Mouse (Mus musculus) lung, embryonic 16.5 days (tissue): ENCODE data around the gene Pom121l2. TPM values are rescaled to one million over a fixed set of nuclear protein-coding genes. Genes with fewer than 3 reads are reported as not detected.

Experiments
- ATAC-seq: fragments of 200-750 bp; cut with Nextera tagmentation; 2 replicates; pipeline ENCODE4 v1.8.0; 2017; ENCODE audit warnings: low read depth, mild to moderate bottlenecking, moderate library complexity
- H3K27ac ChIP-seq: fragments of 300-500 bp; sonication (generic); 2 replicates; pipeline ENCODE4 v1.5.1; 2014; ENCODE audit warnings: mild to moderate bottlenecking, control low read depth, low read length
- H3K27me3 ChIP-seq: fragments of 300-500 bp; sonication (generic); 2 replicates; pipeline ENCODE4 v1.6.1; 2014; ENCODE audit warnings: low read depth, low read length, mixed read lengths; ENCODE audit not compliant: control insufficient read depth, insufficient read depth
- H3K36me3 ChIP-seq: fragments of 300-500 bp; sonication (generic); 2 replicates; pipeline ENCODE4 v1.6.1; 2014; ENCODE audit warnings: low read length; ENCODE audit not compliant: control insufficient read depth, insufficient read depth
- H3K4me1 ChIP-seq: fragments of 300-500 bp; sonication (generic); replicated peaks from 2 replicates; pipeline ENCODE4 v1.6.1; 2014; ENCODE audit warnings: low read length, mixed read lengths; ENCODE audit not compliant: control insufficient read depth, insufficient read depth
- H3K4me2 ChIP-seq: fragments of 300-500 bp; sonication (generic); 2 replicates; pipeline ENCODE4 v1.6.1; 2014; ENCODE audit warnings: low read depth, low read length, control low read depth
- H3K4me3 ChIP-seq: fragments of 300-500 bp; sonication (generic); 2 replicates; pipeline ENCODE4 v1.5.1; 2014; ENCODE audit warnings: mild to moderate bottlenecking, low read length, control low read depth
- H3K9ac ChIP-seq: fragments of 300-500 bp; sonication (generic); 2 replicates; pipeline ENCODE4 v1.6.1; 2014; ENCODE audit warnings: low read length, control low read depth
- H3K9me3 ChIP-seq: fragments of 300-500 bp; sonication (generic); 2 replicates; pipeline ENCODE4 v1.6.1; 2016; ENCODE audit warnings: low read length; ENCODE audit not compliant: control insufficient read depth
- WGBS: fragments of 180-500 bp; shearing (Covaris S2); extraction: QIAGEN DNeasy Blood & Tissue Kit; methylation state at CpG from one replicate; pipeline ENCODE4 v1.1.7; 2014; 5-methylcytosine and 5-hydroxymethylcytosine counted together
- polyA plus RNA-seq: library from polyadenylated mRNA; unstranded; fragments of >200 nt; fragmentation: Nextera tagmentation; extraction: Ambion mirVana; gene quantifications from 2 replicates; pipeline ENCODE4 v1.2.1, GENCODE M21; 2015

Gene Pom121l2
- 0.16 and 0.18 TPM in 2 replicates for polyA plus RNA-seq

DNA sequence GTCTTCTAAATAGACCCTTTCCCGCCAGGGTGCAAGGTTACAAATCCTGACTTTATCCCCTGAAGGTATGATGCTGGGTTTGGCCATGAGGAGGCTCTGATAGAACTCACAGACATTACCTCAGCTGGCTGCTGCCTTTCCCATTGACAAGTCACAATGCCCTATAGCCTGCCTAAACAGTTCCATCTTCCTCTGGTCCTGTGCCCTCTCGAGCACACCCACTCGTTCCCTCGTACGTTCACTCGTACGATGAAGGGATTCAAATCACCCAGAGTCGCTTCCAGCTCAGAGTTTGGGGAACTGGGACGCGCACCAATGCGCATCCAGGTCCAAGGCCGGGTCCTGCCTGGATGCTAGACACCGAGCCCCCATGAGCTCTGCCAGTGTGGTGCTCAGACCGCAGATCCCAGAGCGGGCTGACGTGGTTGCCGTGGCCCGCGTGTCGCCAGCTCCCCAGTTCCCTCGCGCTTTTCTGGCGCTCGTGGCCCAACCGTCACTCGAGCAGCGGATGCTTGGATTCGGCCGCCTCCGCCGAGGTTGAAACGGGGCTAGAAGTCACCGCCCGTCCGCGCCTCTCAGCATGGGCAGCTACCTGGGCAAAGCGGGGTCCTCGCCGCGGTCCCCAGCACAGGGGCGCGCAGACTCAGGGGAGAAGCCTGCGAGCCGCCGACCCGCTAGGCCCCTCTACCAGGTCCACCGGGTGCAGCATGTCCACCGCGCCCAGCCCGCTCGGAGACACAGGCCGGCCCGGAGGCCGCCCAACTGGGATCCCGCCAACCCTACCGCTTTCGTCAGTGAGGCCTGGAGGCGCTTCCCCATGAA lies at the start of gene Pom121l2:
Pom121l2 (plus strand) TSS at position 214 of the 822 bp plus-strand sequence.
- peak within 1 kb of the TSS; percentile 61 for H3K4me3 ChIP-seq
- H3K4me1 ChIP-seq = no peaks in the 10 kb centered on the region
- H3K36me3 ChIP-seq = no peaks in the 10 kb centered on the region
- under 1% methylated on average over 55 of the region's 58 CpGs for WGBS
- H3K9ac ChIP-seq = peak within 1 kb of the TSS; percentile 79
- peaks cover 5% of the 10 kb centered on the region; the same call in 1 of the 2 replicates for H3K27me3 ChIP-seq
- ATAC-seq = peak; percentile 92
- no peak within 1 kb of the TSS for H3K27ac ChIP-seq
- H3K9me3 ChIP-seq = no peaks in the 10 kb centered on the region
- H3K4me2 ChIP-seq = peak within 1 kb of the TSS; percentile 94

GRCm38 (mm10) chr13:21931740-21932139 lies 49.3 kb upstream of the Pom121l2 start:
- WGBS = 70% methylated on average over 6 of the region's 6 CpGs
- Histone ChIP-seq H3K27me3 (no peaks in the 10 kb centered on the region), H3K27ac (no peak overlapping the region), H3K9ac (no peak overlapping the region), H3K4me2 (no peak overlapping the region), H3K9me3 (no peaks in the 10 kb centered on the region), H3K4me3 (no peak overlapping the region), H3K4me1 (peaks cover 4% of the 10 kb centered on the region; the same call in 1 of the 2 replicates), H3K36me3 (no peaks in the 10 kb centered on the region)
- ATAC-seq = no peak

- Histone ChIP-seq H3K27me3 (no peaks in the 10 kb centered on the region), H3K9ac (peak overlapping the region; percentile 27; the same call in 1 of the 2 replicates), H3K4me1 (peaks cover 7% of the 10 kb centered on the region), H3K27ac (0 out of 2 replicates have a peak overlapping the region, but pooled peaks have one; percentile 12), H3K36me3 (no peaks in the 10 kb centered on the region), H3K4me3 (peak overlapping the region; percentile 20; the same call in 1 of the 2 replicates), H3K4me2 (peak overlapping the region; percentile 37), H3K9me3 (no peaks in the 10 kb centered on the region)
- ATAC-seq = peak; percentile 43; the same call in 1 of the 2 replicates
- 14% methylated on average over 28 of the region's 28 CpGs for WGBS
Measured at GRCm38 (mm10) chr13:21933626-21934548, 47.1 kb upstream of the Pom121l2 start.

GRCm38 (mm10) chr13:21934982-21935791 lies 45.8 kb upstream of the Pom121l2 start:
- no peak for ATAC-seq
- Histone ChIP-seq H3K27ac (no peak overlapping the region), H3K9me3 (no peaks in the 10 kb centered on the region), H3K36me3 (no peaks in the 10 kb centered on the region), H3K4me1 (peaks cover 7% of the 10 kb centered on the region), H3K9ac (no peak overlapping the region), H3K27me3 (no peaks in the 10 kb centered on the region), H3K4me3 (no peak overlapping the region), H3K4me2 (no peak overlapping the region; the same call in 1 of the 2 replicates)
- 12% methylated on average over 17 of the region's 17 CpGs for WGBS

DNA sequence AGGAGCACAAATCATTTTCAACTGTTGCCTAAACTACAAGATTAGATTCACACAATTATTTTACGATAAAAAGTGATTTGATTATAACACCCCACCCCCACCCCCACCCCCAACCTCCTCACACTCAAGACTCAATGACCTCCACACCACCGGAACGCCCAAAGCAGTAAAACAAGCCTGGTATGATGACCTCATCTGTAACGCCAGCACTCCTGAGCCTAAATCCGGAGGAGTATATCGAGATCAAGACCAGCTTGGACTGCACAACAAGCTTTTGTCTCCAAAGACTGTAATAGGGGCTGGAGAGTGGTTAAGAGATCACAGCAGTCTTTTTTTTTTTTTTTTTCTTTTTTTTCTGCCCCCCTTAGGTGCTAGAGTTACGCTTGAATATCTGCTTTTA lies 45.2 kb upstream of the Pom121l2 start:
- H3K27me3 ChIP-seq = no peaks in the 10 kb centered on the region
- no peak for ATAC-seq
- H3K36me3 ChIP-seq = no peaks in the 10 kb centered on the region
- WGBS = 7% methylated on average over 7 of the region's 7 CpGs
- peak overlapping the region; percentile 23 for H3K4me3 ChIP-seq
- no peak overlapping the region for H3K27ac ChIP-seq
- no peak overlapping the region for H3K9ac ChIP-seq
- no peaks in the 10 kb centered on the region for H3K9me3 ChIP-seq
- H3K4me1 ChIP-seq = peaks cover 7% of the 10 kb centered on the region
- H3K4me2 ChIP-seq = peak overlapping the region; percentile 38

- 0 out of 2 replicates have a peak, but pooled peaks have one; percentile 13 for ATAC-seq
- H3K9ac ChIP-seq = no peak overlapping the region
- H3K4me1 ChIP-seq = peaks cover 7% of the 10 kb centered on the region
- no peaks in the 10 kb centered on the region for H3K36me3 ChIP-seq
- 4% methylated on average over 17 of the region's 17 CpGs for WGBS
- no peak overlapping the region for H3K27ac ChIP-seq
- no peaks in the 10 kb centered on the region for H3K27me3 ChIP-seq
- peak overlapping the region; percentile 27 for H3K4me3 ChIP-seq
- H3K9me3 ChIP-seq = no peaks in the 10 kb centered on the region
- H3K4me2 ChIP-seq = peak overlapping the region; percentile 43
Measured at GRCm38 (mm10) chr13:21936968-21937367, 44.0 kb upstream of the Pom121l2 start.

- H3K4me1 ChIP-seq = peaks cover 2% of the 10 kb centered on the region; the same call in 1 of the 2 replicates
- H3K9ac ChIP-seq = peak overlapping the region; percentile 53
- peak overlapping the region; percentile 62 for H3K4me3 ChIP-seq
- ATAC-seq = peak; percentile 83
- H3K36me3 ChIP-seq = no peaks in the 10 kb centered on the region
- WGBS = 0% methylated on average over 19 of the region's 19 CpGs
- no peaks in the 10 kb centered on the region for H3K9me3 ChIP-seq
- H3K4me2 ChIP-seq = peak overlapping the region; percentile 75
- no peaks in the 10 kb centered on the region for H3K27me3 ChIP-seq
- H3K27ac ChIP-seq = peak overlapping the region; percentile 71
Measured at GRCm38 (mm10) chr13:21940213-21940612, 40.8 kb upstream of the Pom121l2 start.

GRCm38 (mm10) chr13:21940811-21941321 lies 40.1 kb upstream of the Pom121l2 start:
- Histone ChIP-seq H3K27ac (peak overlapping the region; percentile 71), H3K9ac (peak overlapping the region; percentile 62), H3K4me3 (peak overlapping the region; percentile 62), H3K27me3 (no peaks in the 10 kb centered on the region), H3K36me3 (no peaks in the 10 kb centered on the region), H3K4me2 (peak overlapping the region; percentile 75), H3K4me1 (peaks cover 2% of the 10 kb centered on the region; the same call in 1 of the 2 replicates), H3K9me3 (no peaks in the 10 kb centered on the region)
- 0% methylated on average over 16 of the region's 16 CpGs for WGBS
- ATAC-seq = peak; percentile 44
